Mouse (Mus musculus) hindbrain, embryonic 10.5 days (tissue): ENCODE data around the gene Mgea5. TPM values are rescaled to one million over a fixed set of nuclear protein-coding genes. Genes with fewer than 3 reads are reported as not detected.
A peak's percentile ranks its signal among the peaks of the same experiment; 100 is the strongest.

Experiments
- DNase-seq: peaks from one replicate; pipeline ENCODE4 v3.0.0-alpha.2; 2017; ENCODE audit warnings: low spot score
- H3K27ac ChIP-seq: fragments of 300-500 bp; sonication (generic); 2 replicates; pipeline ENCODE4 v1.5.1; 2016; ENCODE audit warnings: mild to moderate bottlenecking, moderate library complexity
- H3K27me3 ChIP-seq: fragments of 300-500 bp; sonication (generic); 2 replicates; pipeline ENCODE4 v1.6.1; 2016; ENCODE audit warnings: mild to moderate bottlenecking; ENCODE audit not compliant: poor library complexity, insufficient read depth, severe bottlenecking
- H3K36me3 ChIP-seq: fragments of 300-500 bp; sonication (generic); 2 replicates; pipeline ENCODE4 v1.6.1; 2016; ENCODE audit warnings: mild to moderate bottlenecking, moderate library complexity
- H3K4me1 ChIP-seq: fragments of 300-500 bp; sonication (generic); replicated peaks from 2 replicates; pipeline ENCODE4 v1.6.1; 2016; ENCODE audit warnings: mild to moderate bottlenecking
- H3K4me3 ChIP-seq: fragments of 300-500 bp; sonication (generic); 2 replicates; pipeline ENCODE4 v1.5.1; 2016; ENCODE audit warnings: mild to moderate bottlenecking, moderate library complexity
- H3K9me3 ChIP-seq: fragments of 300-500 bp; sonication (generic); 2 replicates; pipeline ENCODE4 v1.6.1; 2016; ENCODE audit warnings: mild to moderate bottlenecking, moderate library complexity
- WGBS: fragments of 180-500 bp; shearing (Covaris S2); methylation state at CpG from one replicate; pipeline ENCODE4 v1.1.7; 2016; 5-methylcytosine and 5-hydroxymethylcytosine counted together
- polyA plus RNA-seq: library from polyadenylated mRNA; unstranded; fragments of >200 nt; fragmentation: Nextera tagmentation; extraction: Ambion mirVana; gene quantifications from 2 replicates; pipeline ENCODE4 v1.2.1, GENCODE M21; 2016

Mgea5 gene
- polyA plus RNA-seq, 1 experiment from 2014 or later: 60.0 TPM

GRCm38 (mm10) chr19:45733564-45733963 lies 50.1 kb downstream of the Mgea5 start:
- 10% methylated on average over 10 of the region's 10 CpGs for WGBS

GRCm38 (mm10) chr19:45731658-45732057 lies 52.0 kb downstream of the Mgea5 start:
- no peak for DNase-seq
- Histone ChIP-seq H3K9me3 (no peaks in the 10 kb centered on the region), H3K27me3 (peaks cover 99% of the 10 kb centered on the region), H3K4me1 (peaks cover 30% of the 10 kb centered on the region), H3K27ac (no peak overlapping the region), H3K4me3 (no peak overlapping the region), H3K36me3 (no peaks in the 10 kb centered on the region)
- 81% methylated on average over 7 of the region's 7 CpGs for WGBS

More at GRCm38 (mm10) chr19:45733564-45733963, 50.1 kb downstream of the Mgea5 start:
- no peak overlapping the region for H3K27ac ChIP-seq
- H3K4me3 ChIP-seq: no peak overlapping the region
- H3K9me3 ChIP-seq: no peaks in the 10 kb centered on the region
- H3K36me3 ChIP-seq: no peaks in the 10 kb centered on the region
- H3K27me3 ChIP-seq: peaks cover 100% of the 10 kb centered on the region
- no peak for DNase-seq
- peaks cover 45% of the 10 kb centered on the region for H3K4me1 ChIP-seq

- peaks cover 99% of the 10 kb centered on the region for H3K27me3 ChIP-seq
- H3K9me3 ChIP-seq: no peaks in the 10 kb centered on the region
- no peak for DNase-seq
- H3K36me3 ChIP-seq: no peaks in the 10 kb centered on the region
- H3K27ac ChIP-seq: no peak overlapping the region
- WGBS: 77% methylated on average over 8 of the region's 8 CpGs
- H3K4me3 ChIP-seq: no peak overlapping the region
- H3K4me1 ChIP-seq: peaks cover 26% of the 10 kb centered on the region
Observed at GRCm38 (mm10) chr19:45730042-45730441, 53.6 kb downstream of the Mgea5 start.

GRCm38 (mm10) chr19:45727231-45727630 lies 56.4 kb downstream of the Mgea5 start:
- Histone ChIP-seq H3K4me1 (peaks cover 12% of the 10 kb centered on the region), H3K9me3 (no peaks in the 10 kb centered on the region), H3K4me3 (no peak overlapping the region), H3K27ac (no peak overlapping the region), H3K27me3 (peaks cover 98% of the 10 kb centered on the region), H3K36me3 (no peaks in the 10 kb centered on the region)
- DNase-seq: no peak
- WGBS: 72% methylated on average over 10 of the region's 10 CpGs

GRCm38 (mm10) chr19:45725677-45726277 lies 57.9 kb downstream of the Mgea5 start:
- 43% methylated on average over 14 of the region's 14 CpGs for WGBS
- Histone ChIP-seq H3K9me3 (no peaks in the 10 kb centered on the region), H3K27me3 (peaks cover 98% of the 10 kb centered on the region), H3K36me3 (no peaks in the 10 kb centered on the region), H3K27ac (no peak overlapping the region), H3K4me1 (peaks cover 12% of the 10 kb centered on the region), H3K4me3 (no peak overlapping the region)
- peak; percentile 33 for DNase-seq

GRCm38 (mm10) chr19:45722188-45722587 lies 61.4 kb downstream of the Mgea5 start:
- Histone ChIP-seq H3K36me3 (no peaks in the 10 kb centered on the region), H3K27me3 (peaks cover 98% of the 10 kb centered on the region), H3K4me1 (peaks cover 27% of the 10 kb centered on the region), H3K9me3 (no peaks in the 10 kb centered on the region), H3K4me3 (no peak overlapping the region), H3K27ac (no peak overlapping the region)
- DNase-seq: no peak
- 71% methylated on average over 5 of the region's 5 CpGs for WGBS

- DNase-seq: no peak
- H3K4me3 ChIP-seq: peak overlapping the region; percentile 41; the same call in 1 of the 2 replicates
- H3K9me3 ChIP-seq: no peaks in the 10 kb centered on the region
- 64% methylated on average over 3 of the region's 3 CpGs for WGBS
- H3K27me3 ChIP-seq: peaks cover 98% of the 10 kb centered on the region
- H3K36me3 ChIP-seq: no peaks in the 10 kb centered on the region
- no peak overlapping the region for H3K27ac ChIP-seq
- H3K4me1 ChIP-seq: peaks cover 36% of the 10 kb centered on the region
Observed at GRCm38 (mm10) chr19:45718286-45718685, 65.4 kb downstream of the Mgea5 start.

GRCm38 (mm10) chr19:45717493-45718220 lies 66.0 kb downstream of the Mgea5 start:
- H3K27ac ChIP-seq: peak overlapping the region; percentile 79
- peaks cover 36% of the 10 kb centered on the region for H3K4me1 ChIP-seq
- no peaks in the 10 kb centered on the region for H3K36me3 ChIP-seq
- 4% methylated on average over 16 of the region's 16 CpGs for WGBS
- H3K27me3 ChIP-seq: peaks cover 96% of the 10 kb centered on the region
- peak overlapping the region; percentile 41 for H3K4me3 ChIP-seq
- DNase-seq: peak; percentile 75
- no peaks in the 10 kb centered on the region for H3K9me3 ChIP-seq

GRCm38 (mm10) chr19:45708704-45709103 lies 74.9 kb downstream of the Mgea5 start:
- peaks cover 52% of the 10 kb centered on the region for H3K27me3 ChIP-seq
- H3K9me3 ChIP-seq: 0 out of 2 replicates have a peak, but pooled peaks cover 3% of the 10 kb centered on the region
- H3K4me1 ChIP-seq: peaks cover 4% of the 10 kb centered on the region; the same call in 1 of the 2 replicates
- no peaks in the 10 kb centered on the region for H3K36me3 ChIP-seq
- whole genome bisulfite sequencing: 74% methylated on average over 3 of the region's 3 CpGs
- no peak overlapping the region for H3K4me3 ChIP-seq
- DNase-seq: no peak
- no peak overlapping the region for H3K27ac ChIP-seq

Other genes starting within 250 kb of the Mgea5 start
- gene Poll, start 223.3 kb downstream of the Mgea5 start, polyA plus RNA-seq: 21.5 and 21.6 TPM in 2 replicates
- 48.8 and 62.1 TPM in 2 replicates for gene Gm17018, start 223.2 kb downstream of the Mgea5 start, polyA plus RNA-seq
- gene Fbxw4, start 123.5 kb downstream of the Mgea5 start, polyA plus RNA-seq: 1.8 and 5.5 TPM in 2 replicates
- gene Fgf8, start 40.9 kb downstream of the Mgea5 start, polyA plus RNA-seq: 3.4 and 10.0 TPM in 2 replicates
- 9.2 and 10.2 TPM in 2 replicates for gene Npm3, start 34.2 kb downstream of the Mgea5 start, polyA plus RNA-seq
- 0.71 and 0.77 TPM in 2 replicates for gene Kcnip2, start 32.2 kb upstream of the Mgea5 start, polyA plus RNA-seq
- gene Armh3, start 214.7 kb upstream of the Mgea5 start, polyA plus RNA-seq: 16.6 and 19.4 TPM in 2 replicates
- 4.8 and 5.7 TPM in 2 replicates for gene Hps6, start 219.7 kb upstream of the Mgea5 start, polyA plus RNA-seq